Mouse (Mus musculus) CH12.LX (cell line): Measurements from ENCODE around the gene BC004004. TPM values are rescaled to one million over a fixed set of nuclear protein-coding genes. Genes with fewer than 3 reads are reported as not detected.

Experiments
- DNase-seq: peaks from one replicate; pipeline ENCODE4 v3.0.0-alpha.2; 2013; ENCODE audit errors: extremely low read depth
- H3K27ac ChIP-seq: 2 replicates; pipeline ENCODE4 v1.5.1; 2012; ENCODE audit warnings: low read depth, mild to moderate bottlenecking, control low read depth, moderate library complexity; ENCODE audit not compliant: insufficient read depth
- H3K27me3 ChIP-seq: replicated peaks from 2 replicates; pipeline ENCODE3; 2012; ENCODE audit warnings: inconsistent platforms
- H3K36me3 ChIP-seq, 2 experiments: replicated peaks in 1 of 2; 2 replicates each; pipeline versions ENCODE3 to v1.6.1; 2012; ENCODE audit warnings: inconsistent platforms in 1 of 2, low read length in 1 of 2, mild to moderate bottlenecking in 1 of 2, mixed read lengths in 1 of 2, moderate library complexity in 1 of 2; ENCODE audit not compliant: control insufficient read depth in 1 of 2, insufficient read depth in 1 of 2
- H3K4me1 ChIP-seq, 2 experiments: 2 replicates each; pipeline ENCODE4 v1.6.1; 2012; ENCODE audit warnings: inconsistent platforms in 1 of 2, moderate library complexity in 1 of 2; ENCODE audit not compliant: insufficient read depth in 2 of 2, control insufficient read depth in 1 of 2
- H3K4me2 ChIP-seq: 2 replicates; pipeline ENCODE4 v1.6.1; 2012; ENCODE audit warnings: low read depth, mild to moderate bottlenecking, control low read depth; ENCODE audit not compliant: poor library complexity, insufficient read depth, severe bottlenecking
- H3K4me3 ChIP-seq, 3 experiments: fragments of 150-350 bp in 1 of 3; sonication (generic) in 1 of 3; replicated peaks in 1 of 3; 2 replicates each; pipeline versions ENCODE3 to v1.5.1; 2011 to 2012; ENCODE audit warnings: low read depth in 2 of 3, low read length in 2 of 3, mild to moderate bottlenecking in 2 of 3, moderate library complexity in 2 of 3, control low read depth in 1 of 3, improper control_type of control experiment in 1 of 3, inconsistent platforms in 1 of 3, mixed read lengths in 1 of 3; ENCODE audit not compliant: poor library complexity in 1 of 3
- H3K79me2 ChIP-seq: replicated peaks from 2 replicates; pipeline ENCODE4 v1.6.1; 2012; ENCODE audit warnings: mild to moderate bottlenecking, moderate library complexity; ENCODE audit not compliant: control insufficient read depth, poor library complexity, insufficient read depth, severe bottlenecking; ENCODE audit errors: extremely low read depth
- H3K9ac ChIP-seq: 2 replicates; pipeline ENCODE4 v1.6.1; 2012; ENCODE audit warnings: low read depth, mild to moderate bottlenecking, control low read depth, moderate library complexity; ENCODE audit not compliant: insufficient read depth
- H3K9me3 ChIP-seq: replicated peaks from 2 replicates; pipeline ENCODE3; 2012; ENCODE audit warnings: low read length, inconsistent platforms, mixed read lengths
- GABPA ChIP-seq: IDR thresholded peaks from 2 replicates; pipeline ENCODE4 v1.6.1; 2012; ENCODE audit warnings: low read depth, low read length, improper control_type of control experiment, inconsistent platforms; ENCODE audit not compliant: insufficient replicate concordance
- JUN ChIP-seq: IDR thresholded peaks from 2 replicates; pipeline ENCODE4 v1.6.1; 2011; ENCODE audit warnings: low read depth, mild to moderate bottlenecking, low read length, improper control_type of control experiment, moderate library complexity; ENCODE audit not compliant: insufficient read depth
- JUND ChIP-seq: conservative IDR thresholded peaks from 2 replicates; pipeline ENCODE4 v1.6.1; 2011; ENCODE audit warnings: low read depth, low read length, improper control_type of control experiment
- KAT2A ChIP-seq: IDR thresholded peaks from 2 replicates; pipeline ENCODE4 v1.6.1; 2012; ENCODE audit warnings: low read length, improper control_type of control experiment, inconsistent platforms; ENCODE audit not compliant: insufficient replicate concordance
- MAFK ChIP-seq: IDR thresholded peaks from 2 replicates; pipeline ENCODE4 v1.6.1; 2011; ENCODE audit warnings: low read length, improper control_type of control experiment; ENCODE audit not compliant: insufficient replicate concordance
- MAX ChIP-seq: IDR thresholded peaks from 2 replicates; pipeline ENCODE4 v1.6.1; 2011; ENCODE audit warnings: low read length, improper control_type of control experiment
- MEF2A ChIP-seq: IDR thresholded peaks from 2 replicates; pipeline ENCODE4 v1.6.1; 2014; ENCODE audit warnings: low read depth, mild to moderate bottlenecking, inconsistent platforms, low read length, improper control_type of control experiment, borderline replicate concordance
- MXI1 ChIP-seq: IDR thresholded peaks from 2 replicates; pipeline ENCODE4 v1.6.1; 2011; ENCODE audit warnings: mild to moderate bottlenecking, low read depth, low read length, improper control_type of control experiment
- NELFE ChIP-seq: IDR thresholded peaks from 2 replicates; pipeline ENCODE4 v1.6.1; 2011; ENCODE audit warnings: low read depth, low read length, improper control_type of control experiment
- PAX5 ChIP-seq: IDR thresholded peaks from 2 replicates; pipeline ENCODE4 v1.6.1; 2012; ENCODE audit warnings: low read length, inconsistent platforms, mixed read lengths
- POLR2AphosphoS2 ChIP-seq: IDR thresholded peaks from 2 replicates; pipeline ENCODE4 v1.6.1; 2011; ENCODE audit warnings: low read depth, low read length, improper control_type of control experiment
- RAD21 ChIP-seq: IDR thresholded peaks from 2 replicates; pipeline ENCODE4 v1.6.1; 2011; ENCODE audit warnings: low read depth, mild to moderate bottlenecking, low read length, improper control_type of control experiment, moderate library complexity
- TBP ChIP-seq: conservative IDR thresholded peaks from 2 replicates; pipeline ENCODE4 v1.6.1; 2011; ENCODE audit warnings: low read depth, low read length, improper control_type of control experiment
- UBTF ChIP-seq: IDR thresholded peaks from 2 replicates; pipeline ENCODE4 v1.6.1; 2012; ENCODE audit warnings: low read depth, mild to moderate bottlenecking, inconsistent platforms, low read length, improper control_type of control experiment, moderate library complexity
- USF2 ChIP-seq: conservative IDR thresholded peaks from 2 replicates; pipeline ENCODE4 v1.6.1; 2011; ENCODE audit warnings: low read depth, low read length, improper control_type of control experiment
- ZKSCAN1 ChIP-seq: IDR thresholded peaks from 2 replicates; pipeline ENCODE4 v1.6.1; 2012; ENCODE audit warnings: low read depth, inconsistent platforms, low read length, improper control_type of control experiment, borderline replicate concordance
- ZMIZ1 ChIP-seq: IDR thresholded peaks from 2 replicates; pipeline ENCODE4 v1.6.1; 2012; ENCODE audit warnings: low read depth, mild to moderate bottlenecking, inconsistent platforms, low read length, improper control_type of control experiment
- dilution Hi-C: fragments of 300-500 bp; cut with MboI; formaldehyde crosslinking; loops from 2 replicates; pipeline ENCODE4 v1.14.3; 2020; ENCODE audit warnings: low sequenced_read_pairs; ENCODE audit not compliant: extremely low pct_unique_long_range_greater_than_20kb, extremely low pct_ligation_motif_present
- in situ Hi-C: fragments of 300-500 bp; cut with MboI; formaldehyde crosslinking; loops from 3 replicates; pipeline ENCODE4 v1.14.3; 2019; ENCODE audit warnings: low sequenced_read_pairs, low pct_ligation_motif_present, low pct_unique_long_range_greater_than_20kb, mixed read lengths
- polyA plus RNA-seq: library from polyadenylated mRNA; unstranded; fragments of >175 nt; gene quantifications from 2 replicates; pipeline ENCODE4 v1.2.1, GENCODE M21; 2012; ENCODE audit warnings: low read depth; ENCODE audit not compliant: insufficient read length
- total RNA-seq, 2 experiments: library from RNA; depleted of rRNA; stranded (reverse); fragments of 300-350 nt in 1 of 2; fragments of >200 nt in 1 of 2; gene quantifications; 2 replicates each; pipeline ENCODE4 v1.2.3; 2012 to 2014

The BC004004 gene
- total and polyA plus RNA-seq, 3 experiments, result 67.9 to 89.1 (median 75.1) TPM

DNA sequence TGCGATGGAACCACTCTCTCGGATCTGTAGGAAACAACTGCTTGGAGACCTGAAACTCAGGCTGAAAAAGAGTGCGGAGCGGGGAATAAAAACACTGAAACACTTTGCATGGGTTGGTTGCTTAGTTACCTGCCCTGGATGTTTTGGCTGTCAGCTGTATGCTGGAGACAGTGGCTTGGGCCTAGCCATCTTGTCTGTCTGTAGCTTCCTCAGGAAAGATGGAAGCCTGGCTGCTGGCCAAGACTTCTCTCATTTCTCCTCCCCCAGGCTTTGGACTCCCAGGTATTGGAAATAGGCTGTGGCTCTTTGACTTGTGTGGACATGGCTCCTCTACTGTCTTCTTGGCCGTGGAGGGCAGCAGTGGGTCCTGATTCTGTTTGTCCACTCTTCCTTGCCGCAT, 32.8 kb downstream of the BC004004 start:
- Histone ChIP-seq H3K27ac (no peak overlapping the region), H3K9me3 (peaks cover 4% of the 10 kb centered on the region), H3K4me3 (no peak overlapping the region), H3K36me3 (peaks cover 38 to 62% of the 10 kb centered on the region in 2 experiments), H3K4me2 (no peak overlapping the region), H3K27me3 (no peaks in the 10 kb centered on the region), H3K79me2 (no peaks in the 10 kb centered on the region), H3K9ac (no peak overlapping the region), H3K4me1 (peaks cover 6 to 49% of the 10 kb centered on the region in 2 experiments; a peak in 3 of 4 replicates)
- TF ChIP-seq NELFE (no peak), UBTF (no peak)
- in situ Hi-C loops (no loop called here), dilution Hi-C loops (no loop called here)
- no peak for DNase-seq

DNA sequence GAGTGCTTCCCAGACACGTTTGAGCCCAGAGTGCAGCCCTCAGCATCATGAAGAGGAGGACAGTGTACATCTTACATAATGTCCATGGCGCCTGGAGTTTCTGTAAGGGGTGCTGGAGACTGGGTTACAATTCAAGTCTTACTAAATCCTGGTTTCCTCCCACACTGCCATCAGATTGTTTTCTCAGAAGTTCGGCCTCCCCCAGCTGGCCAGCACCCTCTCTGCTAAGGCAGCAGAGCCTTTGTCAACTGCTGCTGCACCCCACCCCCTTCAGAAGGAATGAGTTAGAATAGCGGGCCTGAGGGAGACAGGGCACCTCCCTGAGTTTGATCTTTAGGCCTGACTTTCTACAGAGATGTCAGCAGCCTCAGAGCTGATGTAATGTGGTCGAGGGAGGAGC, 33.6 kb downstream of the BC004004 start:
- no peak for DNase-seq
- no peak overlapping the region for H3K27ac ChIP-seq
- H3K36me3 ChIP-seq, result peaks cover 32 to 54% of the 10 kb centered on the region in 2 experiments
- no peaks in the 10 kb centered on the region for H3K27me3 ChIP-seq
- TF ChIP-seq ZMIZ1 (no peak), GABPA (no peak), POLR2AphosphoS2 (no peak), MEF2A (no peak), PAX5 (no peak), JUN (no peak), MAX (no peak), MXI1 (no peak), KAT2A (no peak), JUND (no peak), TBP (no peak), ZKSCAN1 (no peak), RAD21 (no peak), MAFK (no peak), USF2 (no peak)
- TF ChIP-seq, all 38 proteins: peak for 0
- Histone ChIP-seq H3K4me2 (no peak overlapping the region), H3K9me3 (peaks cover 4% of the 10 kb centered on the region), H3K4me3 (no peak overlapping the region), H3K9ac (no peak overlapping the region), H3K4me1 (peaks cover 6 to 53% of the 10 kb centered on the region in 2 experiments; a peak in 3 of 4 replicates), H3K79me2 (no peaks in the 10 kb centered on the region)
- in situ Hi-C loops, result no loop called here
- dilution Hi-C loops, result no loop called here
